Mouse (Mus musculus) lung, adult 2 months (tissue): ENCODE measurements around the gene Lcp1.

ENCODE experiments used
- CTCF ChIP-seq: fragments of 200-500 bp; IDR thresholded peaks from 2 replicates; pipeline ENCODE4 v1.5.1; 2011; ENCODE audit warnings: mild to moderate bottlenecking, low read length, control low read depth; ENCODE audit not compliant: insufficient read depth
- POLR2A ChIP-seq: fragments of 200-500 bp; IDR thresholded peaks from 2 replicates; pipeline ENCODE4 v1.6.1; 2011; ENCODE audit warnings: low read depth, mild to moderate bottlenecking, control low read depth, low read length, borderline replicate concordance; ENCODE audit errors: extremely low read depth

DNA sequence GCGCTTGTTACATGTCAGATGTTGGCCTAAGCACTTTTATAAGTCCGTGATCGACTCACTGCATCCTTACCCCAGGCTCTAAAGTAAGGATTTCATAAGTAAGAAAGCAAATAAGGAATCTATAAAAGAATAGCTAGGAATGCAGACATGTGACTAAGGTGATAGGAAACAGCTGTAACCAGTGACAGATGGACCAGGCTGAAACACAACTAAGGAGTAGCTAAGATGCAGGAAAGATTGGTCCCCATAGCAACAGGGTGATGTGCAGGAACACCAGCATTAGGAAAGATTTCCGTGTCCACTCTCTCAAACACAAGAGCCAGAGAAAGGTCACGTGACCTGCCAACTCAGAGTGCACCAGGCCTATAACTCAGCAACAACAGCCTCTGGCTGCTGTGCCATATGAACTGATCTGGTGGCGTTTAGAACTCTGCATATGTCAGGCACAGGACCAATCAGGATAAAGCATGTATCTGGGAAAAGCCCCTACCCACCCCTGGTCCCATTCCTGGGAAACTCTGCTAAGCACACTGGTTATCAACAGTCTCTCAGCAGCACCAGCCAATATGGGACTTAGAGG, 77.8 kb downstream of the Lcp1 start:
- no peak for TF ChIP-seq POLR2A
- TF ChIP-seq CTCF: no peak
